Mouse (Mus musculus) stomach, postnatal 0 days (tissue): Measurements from ENCODE around the gene Ggt1.

ENCODE experiments used
- CTCF ChIP-seq: IDR thresholded peaks from 2 replicates; pipeline ENCODE4 v1.5.1; 2016; ENCODE audit warnings: antibody characterized with exemption, low read depth, mild to moderate bottlenecking, moderate library complexity
- EP300 ChIP-seq: optimal IDR thresholded peaks from 2 replicates; pipeline ENCODE3; 2016; ENCODE audit warnings: antibody characterized with exemption

- TF ChIP-seq CTCF, result no peak
- no peak for TF ChIP-seq EP300
Observed at GRCm38 (mm10) chr10:75568029-75568428, 6.6 kb downstream of the Ggt1 start.
